Mouse (Mus musculus): ENCODE data around the gene Tssk4. TPM values are rescaled to one million over a fixed set of nuclear protein-coding genes. Genes with fewer than 3 reads are reported as not detected.
A peak's percentile ranks its signal among the peaks of the same experiment; 100 is the strongest.

Tssk4 gene
- total RNA-seq (2021), result 1 to 10 TPM in 1 of 2 experiments, under 1 TPM in 1; 0.49 to 1.6 TPM

DNA sequence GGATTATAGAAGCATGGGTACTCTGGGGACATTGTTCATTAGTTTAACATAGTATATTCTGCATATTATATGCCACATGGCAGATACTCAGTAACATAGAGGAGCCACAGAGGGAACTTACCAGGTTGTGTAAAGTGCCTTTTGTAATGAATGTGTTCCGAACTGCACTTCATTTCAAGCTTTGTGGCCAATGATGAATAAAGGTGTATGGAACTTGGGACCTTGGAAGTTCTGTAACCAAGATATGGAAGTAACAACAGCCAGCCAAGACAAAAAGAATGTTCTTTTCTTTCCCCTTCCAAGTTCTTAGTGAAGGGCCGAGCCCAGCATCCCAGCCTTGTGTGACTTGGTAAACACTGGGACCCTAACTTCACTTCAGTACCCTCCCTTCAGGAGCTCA lies at the start of gene Tssk4:
Tssk4 (plus strand) TSS at position 301 of the 400 bp plus-strand sequence.
- intact Hi-C loops (cut with DNase I), result no loop called here
- DNase-seq (ENCODE audit: low spot score in 2 of 2), result no peak

DNA sequence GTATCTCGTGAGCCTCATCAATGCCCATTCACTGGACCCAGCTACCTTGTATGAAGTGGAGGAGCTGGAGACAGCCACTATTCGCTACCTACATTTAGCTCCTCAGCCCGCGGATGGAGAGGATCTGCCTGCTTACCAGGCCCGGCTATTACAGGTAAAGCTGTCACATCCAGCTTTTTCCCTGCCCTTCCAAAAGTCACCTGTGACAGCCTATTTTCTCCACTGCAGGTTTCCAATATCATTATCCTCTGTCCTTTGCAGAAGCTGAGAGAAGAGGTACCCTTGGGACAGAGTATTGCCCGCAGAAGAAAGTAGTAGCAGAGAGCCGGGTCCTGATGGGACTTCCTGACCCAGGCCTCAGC lies 46.7 kb upstream of the Tssk4 start, which contains the start of gene Irf9:
Irf9 (plus strand) TSS at position 301 of the 362 bp plus-strand sequence.
- intact Hi-C loops (cut with DNase I), result no loop called here
- DNase-seq (ENCODE audit: low spot score in 2 of 2), result no peak

DNA sequence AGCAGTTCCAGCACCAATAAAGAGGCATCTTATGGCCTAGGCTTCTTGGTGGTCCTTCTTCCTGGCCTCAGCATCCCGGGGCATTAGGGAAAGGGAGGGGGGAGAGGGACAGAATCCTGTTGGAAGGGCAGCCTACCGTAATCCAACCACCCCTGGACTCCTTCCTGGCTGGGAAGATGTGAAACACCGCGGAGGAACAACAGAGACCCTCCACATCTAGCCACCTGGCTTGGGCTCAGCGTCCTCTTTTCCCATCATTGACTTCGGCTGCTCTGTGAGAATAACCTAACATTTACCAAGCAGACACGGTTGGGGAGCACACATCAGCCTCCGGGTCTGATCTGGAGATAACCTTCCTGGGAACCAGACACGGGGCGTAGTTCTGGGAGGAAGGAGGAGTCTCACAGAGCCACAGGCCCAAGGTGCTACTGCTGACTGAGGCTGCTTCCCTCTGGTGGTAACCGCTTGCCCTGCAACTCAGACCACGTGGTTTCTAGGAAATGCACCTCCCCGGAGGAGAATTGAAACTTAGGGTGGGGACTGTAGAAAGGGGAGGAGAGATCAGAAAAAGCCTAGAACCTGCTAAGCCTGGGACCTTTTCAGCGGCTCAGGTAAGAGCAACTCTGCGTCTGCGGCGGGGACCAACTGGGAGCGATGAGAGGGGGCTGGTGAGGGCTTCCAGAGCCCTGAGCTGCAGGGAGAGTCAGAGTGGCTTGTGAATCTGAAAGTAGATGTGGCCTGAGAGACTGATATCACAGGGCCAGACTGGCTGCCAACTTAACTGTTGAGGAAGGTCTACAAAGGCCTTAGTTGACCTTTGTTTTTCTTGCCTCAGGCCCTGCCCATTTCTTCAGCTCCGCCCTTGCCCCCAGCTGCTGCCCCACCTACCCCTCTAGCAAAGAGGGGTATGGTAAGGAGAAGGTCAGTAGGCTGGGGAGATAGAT lies 46.1 kb upstream of the Tssk4 start:
- intact Hi-C loops (cut with DNase I), result no loop called here
- DNase-seq (ENCODE audit: low spot score in 2 of 2), result peak; percentile 73 to 84

DNA sequence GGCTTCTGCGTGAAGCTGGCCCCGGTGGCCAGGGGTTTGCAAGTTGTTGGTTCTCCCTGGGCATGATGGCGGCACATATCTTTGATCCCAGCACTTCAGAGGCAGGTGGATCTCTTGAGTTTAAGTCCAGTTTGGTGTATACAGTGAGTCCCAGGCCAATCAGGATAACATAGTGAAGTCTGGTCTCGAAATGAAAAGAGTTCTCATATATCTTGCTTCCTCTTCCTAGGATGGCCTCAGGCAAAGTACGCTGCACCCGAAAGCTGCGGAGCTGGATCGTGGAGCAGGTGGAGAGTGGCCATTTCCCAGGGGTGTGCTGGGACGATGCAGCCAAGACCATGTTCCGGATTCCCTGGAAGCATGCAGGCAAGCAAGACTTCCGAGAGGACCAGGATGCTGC lies 45.2 kb upstream of the Tssk4 start:
- intact Hi-C loops (cut with DNase I), result no loop called here
- no peak for DNase-seq (ENCODE audit: low spot score in 2 of 2)

DNA sequence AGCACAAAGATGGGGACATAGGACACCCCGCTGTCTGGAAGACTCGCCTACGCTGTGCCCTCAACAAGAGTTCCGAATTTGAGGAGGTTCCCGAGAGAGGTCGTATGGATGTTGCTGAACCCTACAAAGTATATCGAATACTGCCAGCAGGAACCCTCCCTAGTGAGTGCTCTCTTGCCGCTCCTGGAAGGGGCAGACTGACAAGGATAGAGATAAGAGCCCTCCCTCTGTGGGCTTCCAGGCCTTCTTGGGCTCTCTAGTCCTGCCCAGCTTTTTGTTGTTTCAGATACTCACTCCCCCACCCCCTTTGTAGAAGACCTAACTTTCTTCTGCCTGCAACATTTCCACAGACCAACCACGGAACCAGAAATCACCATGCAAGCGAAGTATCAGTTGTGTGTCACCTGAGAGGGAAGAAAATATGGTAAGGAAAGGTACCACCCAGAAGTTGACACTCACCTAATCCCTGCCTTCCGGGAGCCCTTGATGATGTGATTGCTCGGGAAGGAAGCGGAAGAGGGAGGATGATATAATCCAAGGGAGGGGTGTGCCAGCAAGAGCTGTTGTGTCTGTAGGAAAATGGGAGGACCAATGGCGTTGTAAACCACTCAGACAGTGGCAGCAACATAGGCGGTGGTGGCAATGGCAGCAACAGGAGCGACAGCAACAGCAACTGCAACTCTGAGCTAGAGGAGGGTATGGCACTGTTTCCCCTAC lies 44.1 kb upstream of the Tssk4 start:
- no peak for DNase-seq (ENCODE audit: low spot score in 2 of 2)
- intact Hi-C loops (cut with DNase I), result no loop called here

DNA sequence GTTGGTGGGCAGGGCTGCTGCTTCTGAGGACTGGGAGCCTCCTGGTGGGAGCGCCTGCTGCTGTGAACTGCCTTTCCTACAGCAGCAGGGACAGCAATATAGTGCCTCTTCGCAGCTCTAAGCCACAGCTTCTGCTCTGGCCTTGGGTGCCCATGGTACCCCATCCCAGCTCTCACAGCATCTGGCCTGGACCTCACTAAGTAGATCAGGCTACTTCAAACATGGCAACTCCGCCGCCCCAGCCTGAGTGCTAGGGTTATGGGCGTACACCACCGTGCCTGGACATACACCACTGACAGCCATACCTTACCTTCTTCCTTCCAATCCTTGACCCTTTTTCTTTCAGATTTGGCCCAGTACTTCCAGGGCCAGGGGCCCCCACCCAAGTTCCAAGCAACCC lies 41.6 kb upstream of the Tssk4 start:
- DNase-seq (ENCODE audit: low spot score in 2 of 2), result no peak
- intact Hi-C loops (cut with DNase I), result no loop called here

DNA sequence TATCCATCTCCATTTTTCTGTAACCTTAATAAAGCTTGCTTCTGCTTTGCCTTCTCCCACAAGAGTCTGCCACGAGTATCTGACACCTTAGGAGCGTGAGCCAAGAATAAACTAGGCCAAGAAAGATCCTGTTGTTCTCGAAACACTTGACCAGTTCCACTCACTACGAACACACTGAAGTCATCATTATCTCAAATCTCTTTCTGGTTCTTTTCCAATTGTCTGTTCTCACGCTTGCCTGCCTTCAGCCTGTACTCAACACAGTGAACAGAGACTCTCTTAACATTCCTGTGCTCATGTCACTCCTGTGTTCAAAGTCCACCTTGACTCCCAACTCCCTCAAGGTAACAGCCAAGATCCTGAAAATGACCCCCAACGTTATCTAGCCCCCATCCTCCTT lies 36.6 kb upstream of the Tssk4 start:
- DNase-seq (ENCODE audit: low spot score in 2 of 2), result no peak

DNA sequence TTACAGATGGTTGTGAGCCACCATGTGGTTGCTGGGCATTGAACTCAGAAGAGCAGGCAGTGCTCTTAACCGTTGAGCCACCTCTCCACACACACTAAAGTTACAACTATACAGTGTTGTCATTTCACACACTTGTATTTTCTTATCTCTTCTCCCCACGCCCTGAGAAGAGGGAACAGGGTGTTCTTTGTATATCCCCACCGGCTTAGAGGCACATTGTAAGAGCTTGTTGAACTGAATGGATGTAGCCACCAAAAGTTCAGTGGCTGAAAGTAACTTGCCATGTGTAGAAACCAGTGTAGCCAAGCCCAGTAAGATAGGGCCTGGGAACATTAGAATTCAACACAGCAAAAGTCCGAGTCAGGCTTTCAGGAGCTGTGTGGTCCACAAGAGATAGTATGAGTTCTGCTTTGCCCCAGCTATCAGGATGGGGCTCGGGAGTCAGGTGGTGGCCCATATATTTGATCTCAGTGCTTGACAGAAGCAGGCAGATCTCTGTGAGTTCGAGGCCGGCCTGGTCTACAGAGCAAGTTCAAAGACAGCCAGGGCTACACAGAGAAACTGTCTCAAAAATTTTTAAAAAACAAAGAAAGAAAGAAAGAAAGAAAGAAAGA lies 35.3 kb upstream of the Tssk4 start:
- DNase-seq (ENCODE audit: low spot score in 2 of 2), result no peak
- intact Hi-C loops (cut with DNase I), result no loop called here

More for the DNA sequence above, 36.6 kb upstream of the Tssk4 start:
- intact Hi-C loops (cut with DNase I), result no loop called here

DNA sequence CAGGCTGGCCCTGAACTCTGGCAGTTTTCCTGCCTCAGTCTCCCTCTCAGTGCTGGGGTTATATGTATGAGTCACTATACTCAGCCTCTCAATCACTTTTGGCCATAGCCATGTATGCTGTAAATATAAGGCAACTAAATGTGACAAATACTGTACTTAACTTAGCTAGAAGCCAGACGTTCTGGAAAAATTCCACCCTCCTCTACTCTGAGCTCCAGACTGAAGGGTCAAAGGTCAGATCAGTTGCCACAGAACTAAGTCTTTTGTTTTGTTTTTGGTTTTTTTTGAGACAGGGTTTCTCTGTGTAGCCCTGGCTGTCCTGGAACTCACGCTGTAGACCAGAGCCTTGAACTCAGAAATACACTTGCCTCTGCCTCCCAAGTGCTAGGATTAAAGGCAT lies 34.1 kb upstream of the Tssk4 start:
- no peak for DNase-seq (ENCODE audit: low spot score in 2 of 2)
- intact Hi-C loops (cut with DNase I), result no loop called here

DNA sequence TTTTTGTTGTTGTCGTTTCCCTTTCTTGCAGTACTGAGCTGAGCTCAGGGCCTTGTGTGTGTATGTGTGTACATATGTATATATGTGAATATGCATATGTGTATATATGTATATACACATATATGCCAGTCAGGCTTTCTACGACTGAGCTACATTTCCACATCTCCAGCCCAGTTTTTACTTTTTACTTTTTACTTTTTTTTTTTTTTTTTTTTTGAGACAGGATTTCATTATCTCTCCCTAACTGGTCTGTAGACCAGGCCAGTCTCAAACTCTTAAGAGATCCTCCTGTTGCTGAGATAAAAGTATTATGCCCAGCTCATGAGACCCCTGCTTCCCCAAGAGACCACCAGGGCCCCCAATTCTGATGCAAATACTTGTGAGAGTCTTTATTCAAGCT lies 33.1 kb upstream of the Tssk4 start:
- intact Hi-C loops (cut with DNase I), result no loop called here
- no peak for DNase-seq (ENCODE audit: low spot score in 2 of 2)

DNA sequence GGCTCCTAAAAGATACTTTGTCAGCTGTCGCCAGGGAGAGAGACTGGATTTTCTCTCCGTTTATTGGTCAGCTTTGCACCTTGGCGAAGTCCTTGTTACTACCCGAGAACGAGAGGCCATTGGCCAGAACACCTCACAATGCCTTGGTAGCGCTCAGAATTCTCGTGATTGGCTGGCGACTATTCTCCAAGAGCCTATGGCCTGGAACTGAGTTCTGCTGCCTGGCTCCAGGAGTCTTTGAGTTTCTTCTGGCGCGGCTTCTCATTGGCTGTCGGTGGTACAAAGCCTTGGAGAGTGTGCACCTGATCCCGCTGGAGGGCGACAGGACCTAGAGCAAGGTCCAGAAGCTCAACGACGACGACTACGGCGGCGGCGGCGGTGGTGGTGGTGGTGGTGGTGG lies 32.2 kb upstream of the Tssk4 start, which contains the start of gene Rec8:
Rec8 (plus strand) TSS at position 216 of the 400 bp plus-strand sequence.
- intact Hi-C loops (cut with DNase I), result no loop called here
- DNase-seq (ENCODE audit: low spot score in 2 of 2), result no peak

DNA sequence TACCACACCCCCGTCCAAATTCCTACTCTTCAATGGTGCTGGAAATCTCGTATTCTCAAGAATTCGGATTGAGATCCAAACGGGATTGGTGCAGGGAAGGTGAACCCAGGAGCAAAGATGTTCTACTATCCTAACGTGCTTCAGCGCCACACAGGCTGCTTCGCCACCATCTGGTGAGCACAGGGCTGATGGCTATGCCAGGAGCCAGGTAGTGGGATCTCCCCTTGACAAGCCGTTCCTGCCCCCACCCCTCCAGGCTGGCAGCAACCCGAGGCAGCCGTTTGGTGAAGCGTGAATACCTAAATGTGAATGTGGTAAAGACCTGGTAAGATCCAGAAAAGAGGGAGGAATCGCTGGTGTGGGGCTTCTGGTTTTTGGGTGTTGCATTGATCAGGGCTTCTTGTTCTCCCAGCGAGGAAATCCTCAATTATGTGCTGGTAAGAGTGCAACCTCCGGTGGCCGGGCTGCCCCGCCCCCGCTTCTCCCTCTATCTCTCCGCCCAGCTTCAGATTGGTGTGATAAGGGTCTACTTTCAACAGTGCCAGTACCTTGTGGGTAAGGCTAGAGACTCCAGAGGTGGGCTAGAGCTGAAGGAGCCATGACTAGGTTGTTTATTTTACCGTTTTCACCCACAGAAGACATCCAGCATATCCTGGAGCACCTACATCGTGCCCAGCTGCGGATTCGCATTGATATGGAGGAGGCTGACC lies 31.3 kb upstream of the Tssk4 start:
- DNase-seq (ENCODE audit: low spot score in 2 of 2), result no peak
- intact Hi-C loops (cut with DNase I), result no loop called here

DNA sequence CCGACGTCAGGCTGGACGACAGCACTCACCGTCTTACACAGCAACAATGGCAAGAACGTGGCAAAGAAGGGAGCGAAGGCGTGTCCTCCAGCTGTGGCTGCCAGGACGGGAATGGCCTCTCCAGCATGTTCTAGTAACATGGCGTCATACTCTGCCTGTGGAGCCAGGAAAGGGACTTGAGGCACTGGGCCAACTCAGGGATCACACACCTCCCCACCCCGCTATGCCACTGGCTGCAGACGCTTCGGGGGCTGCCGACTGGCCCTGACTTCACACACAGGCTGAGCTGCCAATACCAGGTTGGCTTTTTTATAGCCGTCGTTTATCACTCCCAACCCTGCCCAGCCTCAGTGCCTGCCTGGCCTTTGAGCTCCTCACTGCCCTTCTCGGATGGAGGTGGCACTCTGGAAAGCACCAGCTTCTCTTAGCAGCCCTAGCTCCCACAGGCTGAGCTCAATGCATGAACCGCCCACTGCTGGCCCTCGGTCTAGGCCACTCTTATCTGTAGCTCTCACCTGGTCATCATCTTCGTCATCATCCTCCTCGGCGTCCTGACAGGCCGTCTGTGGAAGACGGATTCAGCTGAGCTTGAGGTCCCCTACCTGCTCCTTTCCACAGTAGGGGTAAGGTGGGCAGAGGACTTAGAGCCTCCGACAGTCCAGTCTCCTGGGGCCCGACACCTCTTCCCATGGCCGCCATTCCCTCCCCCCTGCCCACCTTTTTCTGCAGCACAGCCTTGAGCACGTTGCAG lies 21.7 kb upstream of the Tssk4 start:
- no peak for DNase-seq (ENCODE audit: low spot score in 2 of 2)
- intact Hi-C loops (cut with DNase I), result no loop called here

DNA sequence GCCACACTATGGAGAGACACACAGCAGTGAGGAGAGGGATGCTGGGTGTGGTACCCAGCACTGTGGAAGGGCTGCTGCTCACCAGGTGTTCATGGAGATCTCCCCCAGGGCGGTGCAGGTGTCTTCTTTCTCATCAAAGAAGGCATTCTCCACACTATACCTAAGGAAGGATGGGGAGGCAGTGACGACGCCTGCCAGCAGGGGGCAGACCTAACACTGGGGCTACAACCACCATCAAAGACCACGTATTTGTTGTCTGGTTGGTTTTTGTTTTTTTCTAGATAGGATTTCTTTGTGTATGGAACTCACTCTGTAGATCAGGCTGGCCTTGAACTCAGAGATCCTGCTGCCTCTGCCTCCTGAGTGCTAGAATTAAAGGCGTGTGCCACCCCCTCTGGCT lies 20.7 kb upstream of the Tssk4 start:
- no peak for DNase-seq (ENCODE audit: low spot score in 2 of 2)
- intact Hi-C loops (cut with DNase I), result no loop called here

DNA sequence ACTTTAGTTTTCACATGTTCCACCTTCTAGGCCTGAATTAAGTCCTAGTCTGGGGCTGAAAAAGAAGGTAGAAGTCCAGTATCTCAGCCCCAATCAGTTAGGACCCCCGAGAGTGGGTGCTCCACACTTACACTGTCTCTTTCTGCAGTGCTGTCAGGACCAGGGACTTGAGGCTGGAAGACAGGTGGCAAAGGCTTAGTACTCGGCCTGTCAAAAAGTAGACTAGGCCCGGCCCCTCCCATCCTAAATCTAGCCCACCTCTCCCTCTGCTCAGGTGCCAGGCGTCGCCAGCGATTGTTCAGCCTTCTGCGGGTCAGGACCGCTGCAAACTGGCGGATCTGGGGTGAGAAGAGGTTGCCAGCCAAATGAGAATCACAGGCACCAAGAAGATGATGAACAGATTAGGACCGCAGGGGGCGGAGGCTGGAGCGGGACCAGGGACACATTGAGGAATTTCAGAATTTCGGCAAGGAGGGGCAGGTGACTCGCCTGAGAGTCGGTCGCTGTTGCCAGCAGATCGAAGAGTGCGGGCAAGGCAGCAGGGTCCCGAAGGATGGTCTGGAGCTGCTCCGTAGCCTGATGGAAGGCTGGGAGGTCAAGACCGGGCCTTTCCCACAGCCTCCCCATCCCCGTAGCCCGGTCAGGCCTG lies 15.0 kb upstream of the Tssk4 start:
- intact Hi-C loops (cut with DNase I), result no loop called here
- DNase-seq (ENCODE audit: low spot score in 2 of 2), result peak in 1 of 2 experiments; percentile 17

DNA sequence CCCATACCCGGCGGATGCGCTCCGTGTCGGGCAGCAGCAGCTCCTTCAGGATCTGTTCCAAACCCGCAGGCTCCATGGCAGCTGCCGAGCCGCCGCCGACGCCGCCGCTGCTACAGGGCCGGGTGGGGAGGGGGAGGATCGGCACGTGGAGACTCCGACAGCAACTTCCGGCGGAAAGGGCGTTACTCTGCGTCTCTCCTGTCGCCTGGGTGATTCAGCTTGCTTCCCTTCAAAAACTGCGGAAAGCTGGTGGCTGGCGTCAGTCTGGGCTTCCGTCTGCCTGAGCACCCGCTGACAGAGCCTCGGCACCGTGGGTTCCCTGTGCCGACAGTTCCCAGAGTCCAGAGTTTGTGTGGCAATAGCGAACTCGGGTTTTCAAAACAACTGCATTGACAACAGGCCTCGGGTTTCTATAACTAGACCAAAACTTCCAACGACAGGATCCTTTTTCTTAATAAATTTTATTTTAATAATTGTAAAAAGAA lies 14.4 kb upstream of the Tssk4 start, which contains the start of gene Ipo4:
Ipo4 (minus strand) TSS at position 435 of the 485 bp plus-strand sequence.
- DNase-seq (ENCODE audit: low spot score in 2 of 2), result peak; percentile 90
- intact Hi-C loops (cut with DNase I), result no loop called here

DNA sequence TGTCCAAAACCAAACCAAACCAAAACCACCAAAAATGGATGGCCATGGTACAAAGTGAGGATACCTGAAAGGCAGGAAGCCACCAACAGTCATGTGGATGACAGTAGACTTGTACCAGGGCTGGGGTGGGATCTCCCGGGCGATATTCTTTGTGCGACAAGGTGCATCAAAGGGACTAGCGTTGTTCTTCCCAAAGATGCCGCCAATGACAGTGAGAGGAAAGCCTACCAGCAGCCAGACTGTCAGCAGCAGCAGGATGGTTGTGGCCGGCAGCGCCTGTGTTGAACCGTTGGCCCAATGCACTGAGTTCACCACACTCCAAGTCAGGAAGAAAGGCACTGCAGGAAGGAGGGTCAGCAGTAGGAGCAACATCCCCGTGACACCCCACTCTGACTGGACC lies 12.2 kb upstream of the Tssk4 start, which contains the start of gene Gm49378:
Gm49378 (minus strand) TSS at position 101 of the 400 bp plus-strand sequence.
- no peak for DNase-seq (ENCODE audit: low spot score in 2 of 2)
- intact Hi-C loops (cut with DNase I), result no loop called here

DNA sequence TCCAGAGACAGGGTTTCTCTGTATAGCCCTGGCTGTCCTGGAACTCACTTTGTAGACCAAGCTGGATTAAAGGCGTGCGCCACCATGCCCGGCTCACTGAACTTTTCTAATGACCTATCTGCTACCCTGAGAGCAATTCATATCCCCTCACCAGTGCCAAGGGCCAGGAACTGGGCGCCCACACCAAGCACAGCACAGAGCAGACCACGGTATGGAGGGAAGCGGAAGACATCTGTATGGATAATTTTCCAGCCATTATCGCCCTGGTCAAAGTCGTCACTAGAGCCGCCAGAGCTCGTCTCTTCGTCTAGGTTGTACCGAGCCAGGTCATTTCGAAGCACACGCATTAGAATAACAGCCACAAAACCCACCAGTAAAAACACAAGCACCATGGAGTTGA lies 9.2 kb upstream of the Tssk4 start:
- intact Hi-C loops (cut with DNase I), result no loop called here
- no peak for DNase-seq (ENCODE audit: low spot score in 2 of 2)
